Mouse (Mus musculus) embryonic fibroblast, embryonic 13.5 days (primary cell): ENCODE measurements at regions not wholly inside any gene's neighbourhood (a gene's known extent, or its start where the extent isn't known, plus 50 kb on each side); places are given as distances from the start of the nearest gene placed in this dataset.
A peak's percentile ranks its signal among the peaks of the same experiment; 100 is the strongest.
"Not testable (repeated sequence)": the region's sequence is repeated elsewhere in the genome, so short reads cannot be mapped to it uniquely, and the experiment has no call there.

ENCODE experiments used
- H3K27ac ChIP-seq: 2 replicates; pipeline ENCODE4 v1.5.1; 2012; ENCODE audit warnings: low read length, control low read depth, inconsistent platforms; ENCODE audit not compliant: insufficient read depth
- H3K4me1 ChIP-seq: 2 replicates; pipeline ENCODE4 v1.6.1; 2011; ENCODE audit warnings: low read length; ENCODE audit not compliant: control insufficient read depth, insufficient read depth
- H3K4me3 ChIP-seq: 2 replicates; pipeline ENCODE4 v1.5.1; 2011; ENCODE audit warnings: mild to moderate bottlenecking, control low read depth, low read length; ENCODE audit not compliant: insufficient read depth
- CTCF ChIP-seq: IDR thresholded peaks from 2 replicates; pipeline ENCODE4 v1.5.1; 2011; ENCODE audit warnings: mild to moderate bottlenecking, control low read depth, low read length, moderate library complexity, borderline replicate concordance; ENCODE audit not compliant: insufficient read depth
- POLR2A ChIP-seq: IDR thresholded peaks from 2 replicates; pipeline ENCODE4 v1.6.1; 2011; ENCODE audit warnings: low read depth, mild to moderate bottlenecking, control low read depth, low read length, moderate library complexity

DNA sequence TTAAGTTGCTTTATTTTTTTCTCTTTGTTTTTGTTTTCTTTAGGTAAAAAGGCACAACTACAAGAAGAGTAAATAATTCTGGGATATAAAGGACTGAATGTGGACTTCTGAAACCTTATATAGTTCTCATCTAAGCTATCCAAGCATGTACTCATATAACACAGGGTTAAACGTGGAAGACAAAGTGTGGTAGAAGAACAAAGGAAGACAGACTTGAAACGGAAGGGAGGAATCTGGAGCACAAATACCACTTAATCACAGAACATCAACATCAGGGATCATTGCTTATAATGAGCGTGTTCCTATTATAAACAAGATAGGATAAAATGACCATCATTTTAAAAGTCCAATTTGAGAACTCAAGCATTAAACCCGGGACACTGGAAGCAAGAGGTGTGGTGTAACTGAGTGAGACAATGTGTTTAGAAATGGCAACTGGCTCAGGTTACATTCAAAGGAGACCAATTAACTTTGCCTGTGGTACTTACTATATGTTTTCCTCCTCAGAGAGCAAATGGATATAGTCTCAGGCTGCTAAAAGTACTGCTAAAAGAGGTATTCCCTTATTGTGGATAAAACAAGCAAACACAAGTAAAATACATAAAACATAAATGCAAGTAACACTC is 96.1 kb upstream of the Hdgfl1 start:
- no peaks in the 10 kb centered on the region for H3K4me1 ChIP-seq
- TF ChIP-seq POLR2A, result no peak
- H3K4me3 ChIP-seq, result no peak overlapping the region
- H3K27ac ChIP-seq, result no peak overlapping the region

DNA sequence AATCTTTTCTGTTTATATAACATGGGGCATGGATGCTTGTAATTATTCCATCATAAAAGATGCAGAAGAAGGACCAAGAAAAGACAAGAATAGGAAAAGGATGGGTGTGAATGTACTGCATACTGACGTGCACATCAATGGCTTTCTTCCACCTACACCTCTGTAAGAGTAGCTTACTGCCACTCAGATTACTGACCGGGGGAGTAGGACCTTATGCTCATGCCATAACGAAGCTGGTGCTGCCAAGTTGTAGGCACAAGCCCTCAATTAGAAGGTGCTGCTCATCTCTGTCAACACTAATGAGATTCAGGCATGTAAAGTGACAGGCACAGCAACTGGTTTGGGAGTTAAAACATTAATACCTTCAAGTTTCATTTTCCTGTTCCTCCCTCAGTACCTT is 97.8 kb upstream of the Hdgfl1 start:
- H3K4me1 ChIP-seq, result no peaks in the 10 kb centered on the region
- H3K27ac ChIP-seq, result no peak overlapping the region
- no peak for TF ChIP-seq POLR2A
- no peak for TF ChIP-seq CTCF
- no peak overlapping the region for H3K4me3 ChIP-seq

DNA sequence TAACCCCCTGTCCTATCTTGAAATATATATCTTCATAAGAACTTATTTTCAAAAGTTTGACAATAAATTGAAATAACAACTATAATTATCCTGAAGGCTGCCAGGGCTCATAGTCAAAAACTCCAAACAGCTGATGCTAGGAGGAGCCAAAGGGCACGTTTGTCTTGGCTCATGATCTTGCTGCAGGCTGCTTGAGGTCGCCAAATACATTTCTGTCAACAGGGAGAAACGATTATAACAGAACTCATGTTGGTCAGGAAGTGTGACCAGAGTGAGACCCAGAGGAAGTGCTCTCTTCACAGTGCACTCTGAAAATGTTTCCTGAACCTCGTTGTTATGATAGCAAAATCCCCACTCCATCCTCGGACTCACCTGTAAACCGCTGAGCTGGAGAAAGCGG is 140.9 kb upstream of the Prl start:
- Histone ChIP-seq H3K4me3 (no peak overlapping the region), H3K4me1 (peaks cover 6% of the 10 kb centered on the region; the same call in 1 of the 2 replicates), H3K27ac (no peak overlapping the region)
- no peak for TF ChIP-seq POLR2A
- no peak for TF ChIP-seq CTCF

DNA sequence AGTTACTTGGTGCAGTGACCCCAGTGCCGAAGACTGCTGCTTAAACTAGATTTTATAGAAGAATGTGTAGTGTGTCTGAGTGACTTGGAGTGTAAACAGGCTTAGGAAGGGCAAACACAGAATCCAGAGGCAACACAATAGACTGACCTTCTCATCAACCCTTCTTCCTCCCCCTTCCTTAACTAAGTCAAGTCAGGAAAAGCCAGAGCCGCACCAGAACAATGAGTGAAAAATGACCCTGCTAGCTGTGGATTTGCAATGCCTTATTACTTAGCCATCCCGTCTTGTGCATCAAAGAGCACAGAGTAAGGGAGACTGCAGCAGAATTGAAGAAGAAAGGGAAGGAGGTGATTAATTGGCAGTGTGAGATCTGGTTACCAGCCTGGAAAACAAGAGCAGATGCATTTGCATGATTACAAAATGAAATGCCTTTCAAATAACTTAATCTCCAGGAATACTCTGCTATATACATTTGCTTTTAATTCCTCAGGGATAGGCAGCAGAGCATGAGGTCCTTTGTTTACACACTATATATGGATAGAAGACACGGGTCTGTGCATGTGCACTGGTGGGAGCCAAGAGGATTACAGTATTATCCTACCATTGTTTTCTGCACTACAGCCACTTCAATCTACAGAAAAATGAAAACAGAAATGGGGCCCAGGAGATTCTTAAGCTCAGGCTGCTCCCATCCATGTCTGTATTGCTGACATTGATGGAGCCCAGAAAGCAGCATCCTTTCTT is 124.5 kb upstream of the Prl start:
- Histone ChIP-seq H3K4me1 (no peaks in the 10 kb centered on the region), H3K4me3 (no peak overlapping the region), H3K27ac (no peak overlapping the region)
- TF ChIP-seq POLR2A (no peak), CTCF (no peak)

DNA sequence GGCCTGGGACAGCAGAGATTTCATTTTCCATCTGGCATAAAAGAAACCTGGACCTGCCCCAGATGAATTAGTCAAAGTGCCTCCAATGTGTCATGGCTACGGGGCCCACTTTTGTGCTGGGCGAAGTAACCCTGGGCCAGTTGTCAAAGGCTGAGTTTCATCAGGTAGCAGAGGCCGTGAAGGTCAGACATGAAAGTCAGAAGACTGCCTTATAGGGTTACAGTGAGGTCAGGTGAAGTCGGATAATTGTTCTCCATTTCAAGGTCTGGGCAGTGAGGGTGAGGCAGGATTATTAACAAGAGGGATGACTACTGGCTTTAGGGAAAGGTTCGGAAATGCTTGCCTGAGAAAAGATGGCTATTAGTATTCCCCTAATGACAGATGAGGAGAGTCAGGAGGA is 123.5 kb upstream of the Prl start:
- TF ChIP-seq CTCF (no peak), POLR2A (no peak)
- Histone ChIP-seq H3K4me1 (no peaks in the 10 kb centered on the region), H3K27ac (no peak overlapping the region), H3K4me3 (no peak overlapping the region)

DNA sequence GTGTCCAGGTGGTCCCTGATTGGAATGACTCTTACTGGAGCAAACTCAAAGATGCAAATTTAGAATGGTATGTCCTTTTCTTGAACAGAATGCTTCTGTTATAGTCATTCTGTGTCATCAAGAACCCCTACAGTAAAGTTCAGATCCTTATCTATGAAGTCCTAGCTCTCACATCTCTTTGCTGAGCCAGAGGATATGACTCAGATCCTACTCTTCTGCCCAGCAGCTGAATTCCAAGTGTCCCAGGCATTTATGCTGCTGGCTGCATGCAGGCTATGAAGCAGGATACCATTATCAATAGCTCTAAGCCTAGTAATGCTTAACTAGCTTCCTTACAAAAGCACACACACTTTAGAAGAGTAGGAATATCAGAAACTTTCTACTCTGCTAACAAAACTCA is 116.9 kb upstream of the Prl start:
- TF ChIP-seq POLR2A, result no peak
- no peak for TF ChIP-seq CTCF
- no peak overlapping the region for H3K4me3 ChIP-seq
- H3K27ac ChIP-seq, result peak overlapping the region; percentile 92
- H3K4me1 ChIP-seq, result peaks cover 7% of the 10 kb centered on the region

DNA sequence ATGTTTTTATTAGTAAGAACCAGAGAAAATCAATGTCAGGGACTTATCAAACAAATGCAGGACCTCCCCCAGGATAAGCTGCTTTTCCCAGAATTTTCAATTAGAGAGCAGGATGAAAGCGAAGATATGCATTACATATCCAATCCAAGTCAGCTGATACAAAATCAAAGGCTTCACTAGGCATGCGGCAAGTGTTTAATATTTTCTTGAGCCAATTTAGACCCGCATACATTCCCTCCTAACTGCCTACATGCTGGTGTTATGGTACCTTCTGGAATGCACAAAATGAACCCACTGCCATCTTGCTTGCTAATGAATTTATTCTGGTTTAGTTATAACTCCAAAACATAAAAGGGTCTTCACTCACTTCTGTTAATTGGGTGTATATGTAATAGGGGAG is 112.9 kb upstream of the Prl start:
- no peak for TF ChIP-seq CTCF
- TF ChIP-seq POLR2A, result no peak

DNA sequence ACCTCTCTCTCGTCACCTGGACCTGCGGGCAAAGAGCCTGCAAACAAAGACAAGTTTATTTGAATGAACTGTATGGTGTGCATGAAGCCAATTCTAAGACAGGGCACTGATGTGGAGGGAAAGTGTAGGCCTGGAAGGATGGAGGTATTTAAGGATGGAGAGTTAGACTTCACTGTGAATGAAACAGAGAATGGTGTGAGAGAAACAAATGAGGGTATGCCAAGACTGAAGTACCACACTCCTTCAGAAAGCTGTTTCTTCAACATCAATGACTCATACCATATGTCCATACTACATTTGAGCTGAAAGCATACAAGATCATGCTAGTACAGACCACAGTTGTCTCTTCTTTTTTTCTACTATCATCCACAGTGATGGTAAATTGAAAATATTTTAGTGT is 105.9 kb upstream of the Prl start:
- H3K4me1 ChIP-seq, result no peaks in the 10 kb centered on the region
- no peak overlapping the region for H3K4me3 ChIP-seq
- TF ChIP-seq CTCF (no peak), POLR2A (no peak)
- no peak overlapping the region for H3K27ac ChIP-seq

More for the DNA sequence above, 112.9 kb upstream of the Prl start:
- Histone ChIP-seq H3K4me3 (no peak overlapping the region), H3K4me1 (peaks cover 7% of the 10 kb centered on the region), H3K27ac (no peak overlapping the region)

DNA sequence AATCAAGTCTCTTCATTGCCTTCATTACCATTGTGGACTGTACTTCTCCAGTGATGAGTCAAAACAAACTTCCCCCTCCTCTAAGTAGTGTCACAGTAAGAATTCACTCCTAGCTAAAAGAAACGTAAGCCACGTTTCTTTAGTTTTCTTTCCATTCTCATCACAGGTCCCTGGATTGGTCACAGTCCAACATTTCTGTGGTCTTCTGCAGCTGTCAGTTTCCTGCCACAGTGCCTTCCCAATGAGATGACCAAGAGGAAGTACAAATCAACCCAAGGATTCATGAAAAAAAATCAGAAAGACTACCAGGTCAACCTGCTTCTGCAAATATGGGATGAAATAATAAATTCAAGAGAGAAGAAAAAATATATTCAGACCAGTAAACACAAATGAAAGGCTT is 103.5 kb upstream of the Prl start:
- H3K4me3 ChIP-seq, result no peak overlapping the region
- TF ChIP-seq POLR2A, result no peak
- TF ChIP-seq CTCF, result no peak
- H3K4me1 ChIP-seq, result no peaks in the 10 kb centered on the region
- H3K27ac ChIP-seq, result no peak overlapping the region

DNA sequence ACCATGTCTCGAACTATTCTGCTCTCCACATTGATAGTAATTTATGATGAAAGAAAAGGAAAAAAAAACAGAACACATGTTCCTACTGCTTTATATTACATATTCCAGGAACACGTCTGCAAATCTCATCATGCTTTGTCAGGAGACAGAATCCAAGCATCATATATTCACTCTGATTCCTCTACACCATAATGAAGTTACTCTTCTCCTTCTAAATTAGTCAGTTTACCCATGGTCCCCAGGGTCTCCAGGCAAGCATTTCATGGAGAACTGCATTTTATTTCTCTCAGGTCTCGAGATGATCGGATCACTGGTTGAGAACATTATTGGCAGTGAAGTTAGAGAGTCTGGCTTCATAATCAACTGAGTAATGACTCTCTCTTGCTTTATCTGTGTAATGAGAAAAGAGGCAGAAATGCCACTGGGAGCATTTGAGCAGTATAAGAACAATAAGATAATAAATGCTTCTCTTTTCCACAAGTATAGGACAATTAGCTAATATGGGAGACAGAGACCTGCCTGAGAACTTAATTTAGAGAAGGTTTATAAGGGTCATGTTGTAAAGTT is 97.8 kb upstream of the Prl start:
- Histone ChIP-seq H3K4me3 (no peak overlapping the region), H3K4me1 (no peaks in the 10 kb centered on the region), H3K27ac (no peak overlapping the region)
- TF ChIP-seq POLR2A (no peak), CTCF (no peak)

DNA sequence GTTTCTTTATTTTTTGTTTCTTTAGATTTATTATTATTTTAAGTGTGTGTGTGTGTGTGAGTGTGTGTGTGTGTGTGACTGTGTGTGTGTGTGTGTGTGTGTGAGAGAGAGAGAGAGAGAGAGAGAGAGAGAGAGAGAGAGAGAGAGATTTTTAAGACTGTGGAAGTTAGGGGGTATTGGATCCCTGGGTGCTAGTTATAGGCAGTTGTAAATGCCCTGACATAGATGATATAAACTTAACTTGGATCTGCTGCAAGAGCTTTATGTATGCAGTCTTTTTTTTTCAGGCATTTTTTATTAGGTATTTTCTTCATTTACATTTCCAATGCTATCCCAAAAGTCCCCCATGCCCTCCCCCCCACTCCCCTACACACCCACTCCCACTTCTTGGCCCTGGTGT is 96.8 kb upstream of the Prl start:
- not testable (repeated sequence) for H3K27ac ChIP-seq

More for the DNA sequence above, 96.8 kb upstream of the Prl start:
- H3K4me3 ChIP-seq, H3K4me1 ChIP-seq: not testable (repeated sequence)
